Mouse (Mus musculus) B cell, adult 2 months (primary cell): ENCODE data around the gene Maneal.

Experiments
- DNase-seq, 2 experiments: peaks; one replicate each; pipeline ENCODE4 v3.0.0; 2022

Gene Maneal

DNA sequence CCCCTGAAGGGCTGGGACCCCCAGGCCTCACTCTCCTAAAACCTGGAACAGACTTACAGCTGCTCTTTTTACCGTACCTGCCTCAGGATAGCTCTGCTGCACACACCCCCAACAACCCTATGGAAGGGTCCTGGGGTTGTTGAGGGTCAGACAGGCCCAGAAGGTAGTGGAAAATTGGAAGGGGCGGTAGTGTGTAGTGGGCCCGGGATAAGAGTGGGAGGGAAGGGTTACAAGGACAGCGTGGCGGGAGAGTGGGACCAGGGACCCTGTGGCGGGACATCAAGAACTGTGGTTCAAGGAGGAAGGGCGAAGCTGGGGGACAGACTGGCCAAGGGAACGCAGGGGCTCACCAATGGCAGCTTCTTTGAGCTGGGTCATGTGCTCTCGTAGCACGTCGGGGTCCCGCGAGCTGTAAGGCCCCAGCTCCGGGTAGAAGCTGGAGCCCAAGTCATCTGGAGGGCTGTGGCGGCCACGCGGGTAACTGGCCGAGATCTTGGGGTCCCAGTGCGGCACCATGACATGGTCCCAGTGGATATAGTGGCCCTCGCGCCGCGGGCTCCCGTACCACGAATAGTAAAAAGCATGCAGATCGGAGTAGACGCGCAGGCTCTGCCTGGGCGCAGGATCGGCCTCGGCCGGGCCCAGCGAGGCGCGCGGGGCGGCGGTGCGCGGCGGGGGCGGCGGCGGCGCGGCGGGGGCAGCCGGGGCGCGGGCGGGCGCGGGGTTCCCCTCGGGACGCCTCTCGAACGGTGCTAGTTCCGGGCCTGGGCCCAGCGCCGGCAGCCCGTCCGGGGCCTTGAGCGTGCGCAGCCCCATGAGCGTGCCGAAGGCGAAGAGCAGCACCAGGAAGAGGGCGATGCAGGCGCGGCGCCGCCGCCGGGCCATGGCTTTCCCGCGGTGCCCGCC is at the start of gene Maneal:
Gene Maneal (minus strand): TSS at position 889 of the 906 bp plus-strand sequence.
- no peak for DNase-seq

- no peak for DNase-seq
Measured at GRCm38 (mm10) chr4:124905971-124906822, 44.2 kb upstream of the Maneal start.

- peak; percentile 8 to 15 for DNase-seq
Measured at GRCm38 (mm10) chr4:124905417-124905816, 43.4 kb upstream of the Maneal start.

- DNase-seq = no peak
Measured at GRCm38 (mm10) chr4:124899906-124900305, 37.9 kb upstream of the Maneal start.

- DNase-seq = no peak
Measured at GRCm38 (mm10) chr4:124898428-124898827, 36.5 kb upstream of the Maneal start.

- no peak for DNase-seq
Measured at GRCm38 (mm10) chr4:124894508-124895428, 32.8 kb upstream of the Maneal start.

DNA sequence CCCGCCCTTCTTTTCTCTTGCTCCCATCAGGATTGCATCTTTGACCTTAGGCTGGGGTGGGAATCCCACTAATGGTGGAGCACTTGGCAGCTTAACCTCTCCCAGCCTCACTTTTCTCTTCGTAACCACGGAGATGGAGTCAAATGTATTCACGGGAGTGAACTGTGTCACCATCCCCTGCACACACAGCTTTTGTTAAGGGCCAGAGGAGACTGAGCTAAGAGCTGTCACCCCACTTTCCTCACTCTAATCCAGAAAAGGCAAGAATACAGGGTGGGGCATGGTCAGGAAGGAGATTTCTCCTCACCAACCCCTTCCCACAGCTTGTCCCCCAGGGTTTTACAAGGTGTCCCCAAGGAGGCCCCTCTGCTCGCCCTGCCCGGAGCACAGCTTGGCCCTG is 31.8 kb upstream of the Maneal start:
- DNase-seq = no peak

- no peak for DNase-seq
Measured at GRCm38 (mm10) chr4:124890831-124891230, 28.9 kb upstream of the Maneal start.

- no peak for DNase-seq
Measured at GRCm38 (mm10) chr4:124889935-124890334, 28.0 kb upstream of the Maneal start.

- no peak for DNase-seq
Measured at GRCm38 (mm10) chr4:124888702-124889101, 26.7 kb upstream of the Maneal start.

DNA sequence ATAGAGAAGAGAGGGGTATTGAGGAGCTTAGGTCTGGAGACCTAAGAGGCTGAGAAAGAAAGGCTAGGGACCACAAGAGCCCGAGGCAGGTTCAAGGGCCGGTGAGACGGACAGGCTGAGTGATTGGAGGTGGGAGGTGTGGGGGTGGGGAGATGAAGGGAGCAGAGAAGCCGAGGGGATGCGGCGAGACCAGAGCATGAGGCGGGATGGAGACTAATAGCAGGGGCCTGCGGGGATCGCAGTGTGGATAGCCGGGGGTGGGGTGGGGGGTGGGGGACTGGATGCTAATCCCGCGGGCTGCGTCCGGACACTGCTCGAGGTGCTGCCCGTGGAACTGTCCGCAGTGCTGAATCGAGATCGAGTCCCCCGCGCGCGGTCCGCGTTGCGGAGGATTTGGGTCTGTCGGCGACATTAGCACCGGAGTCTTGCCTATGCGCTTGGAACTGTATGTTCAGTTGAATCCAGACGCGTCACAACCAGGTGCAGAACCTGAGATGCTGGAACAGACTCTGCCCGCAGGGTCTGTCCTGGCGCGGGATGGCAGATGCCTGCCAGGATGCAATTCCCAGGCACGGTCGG is 20.3 kb upstream of the Maneal start:
- DNase-seq = peak in 1 of 2 experiments; percentile 17

GRCm38 (mm10) chr4:124881341-124881908 is 19.5 kb upstream of the Maneal start:
- DNase-seq = no peak

DNA sequence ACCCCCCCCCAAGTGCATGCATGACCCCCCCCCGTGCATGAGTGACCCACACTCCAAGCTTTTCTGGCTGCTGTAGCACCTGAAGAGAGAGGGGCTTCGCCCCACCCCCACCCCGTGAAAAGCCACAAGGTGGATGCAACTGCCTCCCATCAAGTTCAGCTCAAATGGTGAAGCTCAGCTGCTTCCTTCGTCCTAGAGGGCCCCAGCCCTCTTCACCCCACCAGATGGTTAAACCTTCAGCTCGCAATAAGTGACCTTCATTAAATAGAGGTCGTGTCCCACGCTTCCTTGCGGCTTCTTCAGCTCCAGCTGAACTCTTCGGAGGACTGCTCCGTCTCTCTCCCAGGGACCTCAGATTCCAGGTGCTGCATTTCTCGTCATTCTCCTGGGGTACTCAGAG is 18.6 kb upstream of the Maneal start, which contains the start of gene Epha10:
Gene Epha10 (plus strand): TSS at position 301 of the 400 bp plus-strand sequence.
- DNase-seq = no peak

DNA sequence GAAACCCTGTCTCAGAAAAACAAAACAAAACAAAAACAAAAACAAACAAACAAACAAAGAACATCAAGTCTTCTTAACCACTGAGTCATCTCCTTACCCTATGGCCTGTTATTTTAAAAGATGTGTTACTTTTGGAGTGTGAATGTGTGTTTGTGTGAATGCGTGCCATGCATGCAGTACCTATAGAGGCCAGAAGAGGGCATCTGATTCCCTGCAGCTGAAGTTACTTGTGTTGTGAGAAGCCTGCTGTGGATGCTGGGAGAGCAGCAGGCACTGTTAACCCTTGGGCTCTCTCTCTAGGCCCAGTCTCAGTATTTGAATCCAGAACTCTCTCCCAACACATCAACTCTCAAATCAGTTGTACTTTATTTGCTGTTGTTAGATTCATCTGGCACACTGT is 10.7 kb upstream of the Maneal start:
- DNase-seq = no peak

DNA sequence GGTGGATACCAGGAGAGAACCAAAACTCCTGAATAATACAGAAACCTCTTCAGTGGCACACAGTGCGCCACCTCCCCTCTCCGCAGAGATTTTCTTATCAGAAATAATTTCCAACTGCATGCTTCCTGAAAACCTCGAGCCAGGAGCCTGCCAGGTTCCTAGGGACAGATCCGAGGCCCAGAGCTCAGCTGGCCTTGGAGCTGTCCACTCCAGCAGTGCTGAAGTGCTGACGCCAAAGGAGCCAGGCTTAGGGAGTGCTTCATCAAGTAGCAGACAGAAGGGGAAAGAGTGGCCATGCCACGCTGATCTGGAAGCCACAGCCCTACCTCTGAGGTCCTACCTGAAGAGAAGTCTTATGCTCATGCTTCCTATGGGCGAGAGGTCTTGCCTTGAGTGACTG is 1.5 kb downstream of the Maneal start:
- DNase-seq = peak; percentile 45 to 54

- DNase-seq = no peak
Measured at GRCm38 (mm10) chr4:124858370-124858769, 3.6 kb downstream of the Maneal start.

- DNase-seq = no peak
Measured at GRCm38 (mm10) chr4:124856294-124856693, 5.7 kb downstream of the Maneal start.

- peak; percentile 63 to 71 for DNase-seq
Measured at GRCm38 (mm10) chr4:124850933-124851658, 10.9 kb downstream of the Maneal start, which contains the start of gene 1110065P20Rik. Gene 1110065P20Rik (minus strand): TSS chr4:124851196.

GRCm38 (mm10) chr4:124850261-124850913 is 11.6 kb downstream of the Maneal start, which contains the start of gene Yrdc:
Gene Yrdc (plus strand): TSS chr4:124850679.
- DNase-seq = peak; percentile 94 to 95

- DNase-seq = peak in 1 of 2 experiments; percentile 21
Measured at GRCm38 (mm10) chr4:124849631-124850260, 12.2 kb downstream of the Maneal start.
